Mouse (Mus musculus) cortical plate, adult 2 months (tissue): ENCODE results near the gene Uck1.

Experiments used
- CTCF ChIP-seq: fragments of 200-500 bp; IDR thresholded peaks from 2 replicates; pipeline ENCODE4 v1.5.1; 2011; ENCODE audit warnings: mild to moderate bottlenecking, control low read depth, low read length; ENCODE audit not compliant: insufficient read depth; ENCODE audit errors: extremely low read depth
- POLR2A ChIP-seq: fragments of 200-500 bp; IDR thresholded peaks from 2 replicates; pipeline ENCODE4 v1.6.1; 2011; ENCODE audit warnings: mild to moderate bottlenecking, low read length, control low read depth; ENCODE audit not compliant: insufficient read depth; ENCODE audit errors: extremely low read depth

- TF ChIP-seq POLR2A (no peak), CTCF (no peak)
These were observed 41.8 kb downstream of the Uck1 start for GRCm38 (mm10) chr2:32218113-32218512.
